Mouse (Mus musculus) heart, embryonic 10.5 days (tissue): ENCODE results near the gene Pck1. TPM values are rescaled to one million over a fixed set of nuclear protein-coding genes. Genes with fewer than 3 reads are reported as not detected.

ENCODE experiments used
- DNase-seq: peaks from one replicate; pipeline ENCODE4 v3.0.0-alpha.2; 2017; ENCODE audit warnings: low spot score
- H3K27ac ChIP-seq: fragments of 300-500 bp; sonication (generic); 2 replicates; pipeline ENCODE4 v1.5.1; 2016; ENCODE audit warnings: mild to moderate bottlenecking
- H3K27me3 ChIP-seq: fragments of 300-500 bp; sonication (generic); 2 replicates; pipeline ENCODE4 v1.6.1; 2016; ENCODE audit warnings: mild to moderate bottlenecking; ENCODE audit not compliant: poor library complexity, insufficient read depth, severe bottlenecking
- H3K36me3 ChIP-seq: fragments of 300-500 bp; sonication (generic); 2 replicates; pipeline ENCODE4 v1.6.1; 2016; ENCODE audit warnings: mild to moderate bottlenecking, moderate library complexity
- H3K4me1 ChIP-seq: fragments of 300-500 bp; sonication (generic); 2 replicates; pipeline ENCODE4 v1.6.1; 2016; ENCODE audit warnings: mild to moderate bottlenecking
- H3K4me3 ChIP-seq: fragments of 300-500 bp; sonication (generic); 2 replicates; pipeline ENCODE4 v1.5.1; 2016; ENCODE audit warnings: mild to moderate bottlenecking, moderate library complexity
- H3K9me3 ChIP-seq: fragments of 300-500 bp; sonication (generic); 2 replicates; pipeline ENCODE4 v1.6.1; 2016; ENCODE audit warnings: mild to moderate bottlenecking, moderate library complexity
- WGBS: fragments of 180-500 bp; shearing (Covaris S2); methylation state at CpG from one replicate; pipeline ENCODE4 v1.1.7; 2016; 5-methylcytosine and 5-hydroxymethylcytosine counted together
- polyA plus RNA-seq: library from polyadenylated mRNA; unstranded; fragments of >200 nt; fragmentation: Nextera tagmentation; extraction: Ambion mirVana; gene quantifications from 2 replicates; pipeline ENCODE4 v1.2.1, GENCODE M21; 2016

Gene Pck1
- polyA plus RNA-seq, 1 experiment from 2014 or later = not detected

GRCm38 (mm10) chr2:173204671-173205070 is 51.8 kb downstream of the Pck1 start:
- 62% methylated on average over 4 of the region's 4 CpGs for WGBS
- no peaks in the 10 kb centered on the region for H3K9me3 ChIP-seq
- no peaks in the 10 kb centered on the region for H3K36me3 ChIP-seq
- H3K27ac ChIP-seq = no peak overlapping the region
- DNase-seq = peak; percentile 53
- H3K4me3 ChIP-seq = no peak overlapping the region
- H3K27me3 ChIP-seq = 0 out of 2 replicates have a peak, but pooled peaks cover 4% of the 10 kb centered on the region
- H3K4me1 ChIP-seq = no peaks in the 10 kb centered on the region

DNA sequence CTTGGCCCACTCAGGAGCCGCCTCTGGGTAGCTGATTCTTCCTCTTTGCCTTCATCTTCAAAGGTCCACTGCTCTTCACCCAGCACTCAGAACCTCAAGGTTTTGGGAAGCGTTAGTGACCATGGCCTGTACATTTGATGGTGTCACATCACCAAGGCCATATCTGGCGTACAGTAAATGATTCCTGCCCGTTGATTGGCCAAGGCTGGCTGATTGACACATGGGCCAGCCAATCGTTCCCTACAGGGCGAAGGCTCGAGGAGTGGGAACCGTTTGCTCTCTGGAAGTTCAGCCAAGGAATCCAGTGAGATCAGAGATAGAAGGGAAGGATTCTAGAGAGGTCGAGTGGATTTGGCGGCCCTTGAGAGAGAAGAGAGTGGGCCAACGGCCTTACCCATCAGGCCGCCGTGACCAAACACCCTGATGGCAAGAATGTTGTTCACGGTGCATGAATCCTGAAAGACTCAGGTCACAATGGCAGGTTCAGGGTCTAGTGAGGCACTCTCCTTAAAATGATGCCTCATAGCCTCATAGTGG is 52.8 kb downstream of the Pck1 start:
- Histone ChIP-seq H3K27me3 (peaks cover 4% of the 10 kb centered on the region; the same call in 1 of the 2 replicates), H3K27ac (no peak overlapping the region), H3K9me3 (no peaks in the 10 kb centered on the region), H3K4me3 (no peak overlapping the region), H3K4me1 (no peaks in the 10 kb centered on the region), H3K36me3 (no peaks in the 10 kb centered on the region)
- no peak for DNase-seq
- WGBS = 87% methylated on average over 14 of the region's 14 CpGs

DNA sequence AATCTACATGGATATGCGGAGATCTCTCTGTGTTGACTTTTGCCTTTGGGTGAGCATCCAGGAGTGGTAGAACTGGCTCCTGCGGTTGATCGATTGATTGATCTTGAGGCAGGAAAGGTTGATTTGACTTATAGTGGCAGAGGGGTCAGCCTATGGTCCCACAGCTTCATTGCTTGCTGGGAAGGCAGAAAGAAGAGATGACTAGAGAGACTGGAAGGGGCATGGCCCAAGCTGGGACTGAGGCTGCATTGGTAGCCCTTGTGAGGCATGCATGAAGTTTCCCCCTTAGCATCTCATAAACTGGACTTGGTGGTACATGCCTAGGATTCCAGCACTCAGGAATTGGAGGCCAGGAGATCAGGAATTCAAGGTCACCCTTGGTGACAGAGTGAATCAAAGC is 54.2 kb downstream of the Pck1 start:
- H3K9me3 ChIP-seq = no peaks in the 10 kb centered on the region
- H3K4me3 ChIP-seq = no peak overlapping the region
- WGBS = 87% methylated on average over 3 of the region's 3 CpGs
- peaks cover 7% of the 10 kb centered on the region; the same call in 1 of the 2 replicates for H3K27me3 ChIP-seq
- DNase-seq = peak; percentile 66
- H3K36me3 ChIP-seq = no peaks in the 10 kb centered on the region
- H3K27ac ChIP-seq = no peak overlapping the region
- H3K4me1 ChIP-seq = no peaks in the 10 kb centered on the region

Other genes with a start within 250 kb of the Pck1 start
- gene Bmp7, start 212.7 kb upstream of the Pck1 start, polyA plus RNA-seq = 49.5 and 70.0 TPM in 2 replicates
- gene Spo11, start 175.3 kb upstream of the Pck1 start, polyA plus RNA-seq = 0.06 and 0.20 TPM in 2 replicates
- 139 and 162 TPM in 2 replicates for gene Rae1, start 152.9 kb upstream of the Pck1 start, polyA plus RNA-seq
- 156 and 188 TPM in 2 replicates for gene Rbm38, start 132.6 kb upstream of the Pck1 start, polyA plus RNA-seq
- 0.85 and 1.1 TPM in 2 replicates for gene Ctcfl, start 33.5 kb upstream of the Pck1 start, polyA plus RNA-seq
- gene Zbp1, start 65.9 kb downstream of the Pck1 start, polyA plus RNA-seq = not detected in 2 replicates
- gene Pmepa1, start 123.5 kb downstream of the Pck1 start, polyA plus RNA-seq = 1.4 and 1.9 TPM in 2 replicates